Mouse (Mus musculus): Measurements from ENCODE around the gene Cntnap2. TPM values are rescaled to one million over a fixed set of nuclear protein-coding genes. Genes with fewer than 3 reads are reported as not detected.
A peak's percentile ranks its signal among the peaks of the same experiment; 100 is the strongest.
"Not testable (repeated sequence)": the region's sequence is repeated elsewhere in the genome, so short reads cannot be mapped to it uniquely, and the experiment has no call there.

The Cntnap2 gene
- total and polyA plus RNA-seq, 2 experiments from 2014 or later: 39.8 to 76.6 TPM

DNA sequence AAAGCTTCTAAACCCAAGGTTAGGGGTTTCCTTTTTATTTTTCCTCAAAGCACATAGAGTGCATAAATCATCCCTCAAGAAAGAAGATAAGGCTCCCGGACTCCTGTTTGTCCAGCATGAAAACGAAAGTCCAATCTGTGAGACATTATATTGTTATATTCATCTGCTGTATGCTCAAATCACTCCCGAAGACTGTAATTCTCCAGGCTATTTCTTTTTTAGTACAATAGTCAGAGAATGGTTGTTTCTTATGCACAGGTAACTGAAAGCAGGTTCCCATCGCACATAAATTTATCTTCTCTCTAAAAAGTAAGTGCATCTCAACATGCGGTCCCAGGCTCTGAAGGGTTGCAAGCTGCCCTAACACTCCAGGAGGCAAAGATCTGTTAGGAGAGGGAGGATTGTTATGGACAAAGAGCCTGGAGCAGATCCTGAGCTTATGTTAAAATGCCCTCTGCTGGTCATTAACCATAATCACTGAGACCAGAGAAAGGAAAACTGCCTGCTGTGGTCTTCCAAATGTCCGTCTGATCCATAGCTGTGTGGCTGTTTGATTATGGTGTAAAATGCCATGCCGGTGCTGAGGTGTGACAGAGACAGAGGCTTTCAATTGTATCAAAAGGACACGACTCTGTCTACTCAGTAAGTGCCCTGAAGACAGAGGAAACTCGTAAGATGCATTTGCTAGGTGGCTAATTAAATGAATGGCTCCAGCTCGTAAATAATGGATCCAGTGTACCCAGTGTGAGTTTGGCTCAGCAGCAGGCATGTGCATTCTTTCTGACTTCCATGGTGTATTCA lies 2116.4 kb downstream of the Cntnap2 start:
- ATAC-seq: peak; percentile 87
- DNase-seq (ENCODE audit: low spot score): peak; percentile 82
- not testable (repeated sequence) for H3K27me3 ChIP-seq (ENCODE audit: insufficient read depth, low read length); H3K9ac ChIP-seq (replicated peaks; ENCODE audit: low read length); H3K4me1 ChIP-seq (ENCODE audit: insufficient read depth, low read length); H3K9me3 ChIP-seq (ENCODE audit: low read length); H3K36me3 ChIP-seq (ENCODE audit: insufficient read depth, low read length)
- H3K4me2 ChIP-seq (ENCODE audit: low read depth, low read length): peak overlapping the region; percentile 39
- H3K27ac ChIP-seq: peak overlapping the region; percentile 1; the same call in 1 of the 2 replicates
- peak overlapping the region; percentile 13; the same call in 1 of the 2 replicates for H3K4me3 ChIP-seq (ENCODE audit: low read length)
- 15% methylated on average over 10 of the region's 10 CpGs for WGBS
- peak; percentile 78 for TF ChIP-seq CTCF (IDR thresholded peaks at IDR 0.05; ENCODE audit: low read depth)

DNA sequence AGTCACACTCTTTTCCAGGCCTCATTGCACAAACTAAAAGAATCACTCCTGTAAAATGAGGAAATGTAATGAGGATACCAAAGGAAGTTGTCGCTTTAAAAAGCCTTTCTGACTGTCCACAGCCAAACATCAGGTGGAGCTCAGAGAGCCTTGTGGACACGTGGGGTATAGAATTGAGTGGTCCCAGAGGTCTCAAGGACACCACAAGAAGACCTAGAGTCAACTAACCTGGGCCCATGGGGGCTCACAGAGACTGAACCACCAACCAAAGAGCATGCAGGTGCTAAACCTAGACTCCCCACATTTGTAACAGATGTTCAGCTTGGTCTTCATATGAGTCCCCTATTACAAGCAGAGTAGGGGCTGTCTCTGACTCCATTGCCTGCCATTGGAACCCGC lies 2117.0 kb downstream of the Cntnap2 start:
- not testable (repeated sequence) for H3K27me3 ChIP-seq (ENCODE audit: insufficient read depth, low read length); H3K4me3 ChIP-seq (ENCODE audit: low read length); DNase-seq (ENCODE audit: low spot score); H3K9ac ChIP-seq (replicated peaks; ENCODE audit: low read length); H3K4me1 ChIP-seq (ENCODE audit: insufficient read depth, low read length); H3K36me3 ChIP-seq (ENCODE audit: insufficient read depth, low read length); H3K27ac ChIP-seq; H3K9me3 ChIP-seq (ENCODE audit: low read length)
- H3K4me2 ChIP-seq (ENCODE audit: low read depth, low read length): peak overlapping the region; percentile 39; the same call in 1 of the 2 replicates
- WGBS: 38% methylated on average over 3 of the region's 3 CpGs
- 0 out of 2 replicates have a peak, but pooled peaks have one; percentile 11 for ATAC-seq

DNA sequence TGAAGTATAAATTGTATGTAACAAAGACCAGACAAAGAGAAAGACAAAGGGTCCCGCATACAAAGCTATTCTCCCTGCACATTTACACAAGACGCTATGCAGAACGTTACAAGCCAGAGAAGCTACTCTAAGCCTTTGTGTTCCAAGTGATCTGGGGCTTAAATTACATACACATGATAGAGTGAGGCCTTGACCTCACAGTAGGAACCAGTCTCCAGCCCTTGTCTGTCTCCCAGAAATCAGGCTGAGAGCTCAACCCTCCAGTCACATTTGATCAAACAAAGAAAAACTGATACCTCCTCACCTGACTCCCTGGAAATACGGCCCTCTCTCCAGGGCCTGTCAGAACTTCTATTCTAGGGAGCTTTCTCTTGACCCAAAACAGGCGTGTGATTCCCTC lies 2122.2 kb downstream of the Cntnap2 start:
- H3K9me3 ChIP-seq (ENCODE audit: low read length); H3K36me3 ChIP-seq (ENCODE audit: insufficient read depth, low read length): not testable (repeated sequence)
- 52% methylated on average over 5 of the region's 5 CpGs for WGBS

DNA sequence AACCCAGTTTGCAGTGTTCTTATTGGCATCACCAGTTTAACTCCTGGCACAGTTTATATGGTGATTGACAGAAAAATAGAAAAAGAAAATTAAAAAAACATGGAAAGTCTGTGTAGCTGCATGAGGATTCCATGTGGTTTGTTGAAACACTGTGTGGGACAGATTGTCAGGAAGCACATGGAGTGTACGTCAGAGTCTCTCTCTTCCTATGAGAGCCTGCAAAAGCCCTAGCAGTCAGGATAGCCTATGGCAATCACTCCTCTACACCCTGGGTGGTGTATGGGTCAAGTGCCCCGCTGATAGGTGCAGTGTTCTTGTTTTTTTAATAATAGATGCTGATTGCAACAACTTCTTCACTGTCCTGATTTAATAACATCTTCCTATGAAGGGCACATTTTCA lies 2123.1 kb downstream of the Cntnap2 start:
- Histone ChIP-seq H3K36me3 (ENCODE audit: insufficient read depth, low read length) (no peaks in the 10 kb centered on the region), H3K27me3 (ENCODE audit: insufficient read depth, low read length) (no peaks in the 10 kb centered on the region), H3K4me3 (ENCODE audit: low read length) (no peak overlapping the region), H3K27ac (no peak overlapping the region), H3K4me1 (ENCODE audit: insufficient read depth, low read length) (no peaks in the 10 kb centered on the region), H3K9me3 (ENCODE audit: low read length) (no peaks in the 10 kb centered on the region), H3K4me2 (ENCODE audit: low read depth, low read length) (no peak overlapping the region), H3K9ac (replicated peaks; ENCODE audit: low read length) (no peak overlapping the region)
- ATAC-seq (no peak), DNase-seq (ENCODE audit: low spot score) (no peak)
- WGBS: 71% methylated on average over 2 of the region's 2 CpGs
- no peak for TF ChIP-seq CTCF (IDR thresholded peaks at IDR 0.05; ENCODE audit: low read depth)

More for the DNA sequence above, 2122.2 kb downstream of the Cntnap2 start:
- not testable (repeated sequence) for H3K4me1 ChIP-seq (ENCODE audit: insufficient read depth, low read length); H3K4me3 ChIP-seq (ENCODE audit: low read length); ATAC-seq; H3K27ac ChIP-seq; H3K4me2 ChIP-seq (ENCODE audit: low read depth, low read length); H3K9ac ChIP-seq (replicated peaks; ENCODE audit: low read length); DNase-seq (ENCODE audit: low spot score); H3K27me3 ChIP-seq (ENCODE audit: insufficient read depth, low read length)

DNA sequence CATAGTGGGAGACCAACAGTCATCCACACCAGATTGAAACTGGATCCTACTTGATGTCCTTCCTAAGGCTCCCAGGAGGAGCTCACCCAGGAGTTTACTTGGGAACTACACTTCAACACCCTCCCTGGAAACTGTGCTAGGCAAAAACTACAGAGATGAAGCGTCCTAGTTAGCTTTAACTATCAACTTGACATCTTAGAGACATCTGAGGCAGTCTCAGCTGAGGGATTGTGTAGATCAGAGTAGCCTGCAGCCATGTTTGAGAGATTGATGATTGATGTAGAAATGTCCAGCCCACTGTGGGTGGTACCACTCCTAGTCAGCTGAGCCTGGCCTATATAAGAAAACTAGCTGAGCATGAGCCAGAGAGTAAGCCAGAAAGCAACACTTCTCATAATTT lies 2123.6 kb downstream of the Cntnap2 start:
- TF ChIP-seq CTCF (IDR thresholded peaks at IDR 0.05; ENCODE audit: low read depth): no peak
- DNase-seq (ENCODE audit: low spot score): no peak
- 76% methylated on average over 1 of the region's 1 CpGs for WGBS
- Histone ChIP-seq H3K9me3 (ENCODE audit: low read length) (no peaks in the 10 kb centered on the region), H3K4me1 (ENCODE audit: insufficient read depth, low read length) (no peaks in the 10 kb centered on the region), H3K27me3 (ENCODE audit: insufficient read depth, low read length) (no peaks in the 10 kb centered on the region), H3K4me2 (ENCODE audit: low read depth, low read length) (no peak overlapping the region), H3K27ac (no peak overlapping the region), H3K4me3 (ENCODE audit: low read length) (no peak overlapping the region), H3K9ac (replicated peaks; ENCODE audit: low read length) (no peak overlapping the region), H3K36me3 (ENCODE audit: insufficient read depth, low read length) (no peaks in the 10 kb centered on the region)
- ATAC-seq: no peak

DNA sequence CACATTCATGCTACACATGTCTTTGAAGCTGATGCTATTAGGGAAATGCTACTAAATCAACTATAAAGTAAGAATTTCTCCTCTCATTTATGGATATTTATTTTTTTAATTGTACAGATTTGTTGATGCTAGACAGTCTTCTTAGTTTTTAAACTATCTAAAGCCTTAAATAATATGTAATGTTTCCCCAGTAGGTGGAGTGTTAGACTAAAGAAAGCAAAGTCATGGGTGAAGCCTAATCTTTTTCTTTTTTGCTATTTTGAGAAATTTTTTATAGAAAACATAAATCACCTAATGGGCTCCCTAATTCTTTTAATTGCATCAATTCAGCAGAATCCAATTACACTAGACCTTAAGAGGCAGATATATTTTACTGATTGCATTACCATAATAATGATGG lies 2124.7 kb downstream of the Cntnap2 start:
- not testable (repeated sequence) for ATAC-seq

DNA sequence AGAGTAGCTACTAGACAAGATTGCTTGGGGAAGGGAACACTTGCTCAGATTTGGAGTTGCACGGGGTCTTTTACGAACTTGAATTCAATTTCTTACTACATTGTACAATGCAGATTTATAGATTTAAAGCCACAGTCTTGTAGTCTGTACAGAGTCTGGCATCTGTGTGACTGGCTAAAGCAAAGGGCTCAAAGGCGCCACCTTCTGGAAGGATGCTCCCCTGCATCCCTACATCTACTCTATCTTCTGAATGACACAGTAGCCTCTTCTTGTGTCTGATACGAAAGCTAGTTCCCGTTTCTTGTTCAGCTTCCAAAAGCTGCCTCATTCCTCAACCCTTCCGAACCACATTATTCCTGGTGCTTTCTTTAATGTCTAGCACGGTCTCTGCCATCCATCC lies 2129.0 kb downstream of the Cntnap2 start:
- Histone ChIP-seq H3K36me3 (ENCODE audit: insufficient read depth, low read length) (no peaks in the 10 kb centered on the region), H3K4me1 (ENCODE audit: insufficient read depth, low read length) (no peaks in the 10 kb centered on the region), H3K27me3 (ENCODE audit: insufficient read depth, low read length) (no peaks in the 10 kb centered on the region), H3K4me3 (ENCODE audit: low read length) (no peak overlapping the region), H3K4me2 (ENCODE audit: low read depth, low read length) (no peak overlapping the region), H3K27ac (no peak overlapping the region), H3K9ac (replicated peaks; ENCODE audit: low read length) (no peak overlapping the region), H3K9me3 (ENCODE audit: low read length) (no peaks in the 10 kb centered on the region)
- TF ChIP-seq CTCF (IDR thresholded peaks at IDR 0.05; ENCODE audit: low read depth): peak; percentile 74
- DNase-seq (ENCODE audit: low spot score) (peak; percentile 66), ATAC-seq (no peak)
- 63% methylated on average over 7 of the region's 7 CpGs for WGBS

More for the DNA sequence above, 2124.7 kb downstream of the Cntnap2 start:
- not testable (repeated sequence) for H3K36me3 ChIP-seq (ENCODE audit: insufficient read depth, low read length); H3K4me1 ChIP-seq (ENCODE audit: insufficient read depth, low read length); H3K27me3 ChIP-seq (ENCODE audit: insufficient read depth, low read length); H3K9ac ChIP-seq (replicated peaks; ENCODE audit: low read length); H3K4me2 ChIP-seq (ENCODE audit: low read depth, low read length); H3K27ac ChIP-seq; H3K9me3 ChIP-seq (ENCODE audit: low read length); H3K4me3 ChIP-seq (ENCODE audit: low read length)
- DNase-seq (ENCODE audit: low spot score): peak; percentile 34

DNA sequence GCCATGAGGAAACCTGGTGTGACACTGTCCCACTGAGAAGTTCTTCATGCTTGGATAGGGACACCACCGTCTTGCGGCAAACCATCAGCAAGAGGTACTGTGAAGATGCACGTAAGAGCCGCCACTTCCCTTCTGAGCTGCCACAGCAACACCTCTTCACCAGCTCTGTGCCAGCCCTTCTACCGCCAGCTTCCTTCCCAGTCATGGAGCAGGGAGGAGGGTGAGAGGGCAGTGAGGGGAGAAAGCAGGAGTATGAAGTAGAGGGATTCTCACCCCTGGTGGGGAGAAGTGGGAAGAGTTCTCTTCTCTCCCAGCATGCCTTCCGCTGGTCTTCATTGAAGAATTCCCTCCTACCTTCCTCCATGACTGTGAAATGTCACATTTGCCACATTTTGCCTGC lies 2129.4 kb downstream of the Cntnap2 start:
- DNase-seq (ENCODE audit: low spot score); H3K9ac ChIP-seq (replicated peaks; ENCODE audit: low read length); H3K27ac ChIP-seq; ATAC-seq; H3K4me1 ChIP-seq (ENCODE audit: insufficient read depth, low read length); H3K9me3 ChIP-seq (ENCODE audit: low read length); H3K36me3 ChIP-seq (ENCODE audit: insufficient read depth, low read length); H3K4me3 ChIP-seq (ENCODE audit: low read length); H3K4me2 ChIP-seq (ENCODE audit: low read depth, low read length); H3K27me3 ChIP-seq (ENCODE audit: insufficient read depth, low read length): not testable (repeated sequence)
- WGBS: 85% methylated on average over 6 of the region's 6 CpGs
